Mouse (Mus musculus): Measurements from ENCODE around the gene Gm48552. TPM values are rescaled to one million over a fixed set of nuclear protein-coding genes. Genes with fewer than 3 reads are reported as not detected.

The Gm48552 gene
- total and polyA plus RNA-seq, 3 experiments: 0.89 to 1.2 TPM; not detected in 1

DNA sequence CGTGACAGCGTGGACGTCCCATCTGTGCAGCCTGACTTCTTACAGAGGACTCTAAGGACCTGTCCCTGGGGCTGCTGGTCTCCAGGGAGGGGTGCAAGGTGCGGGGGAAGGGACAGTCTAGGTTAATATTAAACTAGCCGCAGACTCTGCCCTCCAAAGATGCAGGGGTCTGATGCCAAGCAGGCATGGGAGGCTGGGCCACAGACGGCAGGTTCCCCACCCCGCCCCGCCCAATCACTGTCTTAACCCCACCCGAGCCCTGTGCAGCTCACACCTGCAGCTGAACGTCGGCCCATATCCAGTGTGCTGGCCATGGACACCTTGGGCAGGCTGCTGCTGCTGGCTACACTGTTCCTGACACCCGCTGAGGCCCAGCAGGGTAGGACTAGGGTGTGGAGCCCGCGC lies 4.0 kb downstream of the Gm48552 start, which contains the start of gene Smim24:
Gene Smim24 (plus strand): TSS at position 271 of the 405 bp plus-strand sequence.
- DNase-seq (ENCODE audit: low read depth, low spot score): no peak
- no peaks in the 10 kb centered on the region for H3K9me3 ChIP-seq (replicated peaks; ENCODE audit: insufficient read depth, low read length)
- no peaks in the 10 kb centered on the region for H3K27me3 ChIP-seq (ENCODE audit: control insufficient read depth in 1 of 2, insufficient read depth in 2 of 2, low read length in 2 of 2)
- H3K9ac ChIP-seq (ENCODE audit: control insufficient read depth, low read depth, low read length, poor library complexity, severe bottlenecking): peak within 1 kb of the TSS; percentile 91
- peaks cover 6 to 14% of the 10 kb centered on the region in 2 experiments; a peak in 3 of 4 replicates for H3K4me1 ChIP-seq (ENCODE audit: control insufficient read depth in 1 of 2, insufficient read depth in 2 of 2, low read length in 2 of 2)
- TF ChIP-seq JUND (IDR thresholded peaks at IDR 0.05; ENCODE audit: low read depth, low read length) (no peak), ELF1 (IDR thresholded peaks at IDR 0.05; ENCODE audit: low read depth, low read length) (no peak), HCFC1 (IDR thresholded peaks at IDR 0.05; ENCODE audit: low read depth, low read length) (no peak), CTCF (IDR thresholded peaks at IDR 0.05 in 2 of 3, conservative IDR thresholded peaks at IDR 0.05 in 1 of 3; ENCODE audit: control insufficient read depth in 1 of 3, insufficient read depth in 1 of 3, low read depth in 2 of 3, low read length in 3 of 3, poor library complexity in 1 of 3, severe bottlenecking in 1 of 3) (no peak), KAT2A (conservative IDR thresholded peaks at IDR 0.05; ENCODE audit: low read depth, low read length) (no peak), SIN3A (IDR thresholded peaks at IDR 0.05; ENCODE audit: low read length) (no peak), RAD21 (IDR thresholded peaks at IDR 0.05; ENCODE audit: low read depth, low read length) (no peak), TBP (IDR thresholded peaks at IDR 0.05; ENCODE audit: low read depth, low read length) (no peak), SMC3 (IDR thresholded peaks at IDR 0.05; ENCODE audit: low read depth, low read length) (no peak), TAL1 (IDR thresholded peaks at IDR 0.05; ENCODE audit: low read length) (no peak), RCOR1 (IDR thresholded peaks at IDR 0.05; ENCODE audit: low read depth, low read length) (no peak), ZKSCAN1 (IDR thresholded peaks at IDR 0.05; ENCODE audit: low read depth, low read length) (no peak), MEF2A (IDR thresholded peaks at IDR 0.05; ENCODE audit: extremely low read depth, insufficient replicate concordance, low read depth, low read length, poor library complexity, severe bottlenecking) (no peak), MXI1 (IDR thresholded peaks at IDR 0.05; ENCODE audit: low read depth, low read length) (no peak)
- H3K4me3 ChIP-seq (ENCODE audit: control insufficient read depth in 1 of 2, insufficient read depth in 1 of 2, low read depth in 2 of 2, low read length in 2 of 2): peak within 1 kb of the TSS; percentile 85 to 86
- peak within 1 kb of the TSS; percentile 77 for H3K27ac ChIP-seq (ENCODE audit: control insufficient read depth, low read depth, low read length)
- no peaks in the 10 kb centered on the region for H3K36me3 ChIP-seq (ENCODE audit: control insufficient read depth in 1 of 2, insufficient read depth in 2 of 2, low read length in 2 of 2)
- no peaks in the 10 kb centered on the region for H3K79me2 ChIP-seq (ENCODE audit: control insufficient read depth, insufficient read depth, low read length, poor library complexity)

DNA sequence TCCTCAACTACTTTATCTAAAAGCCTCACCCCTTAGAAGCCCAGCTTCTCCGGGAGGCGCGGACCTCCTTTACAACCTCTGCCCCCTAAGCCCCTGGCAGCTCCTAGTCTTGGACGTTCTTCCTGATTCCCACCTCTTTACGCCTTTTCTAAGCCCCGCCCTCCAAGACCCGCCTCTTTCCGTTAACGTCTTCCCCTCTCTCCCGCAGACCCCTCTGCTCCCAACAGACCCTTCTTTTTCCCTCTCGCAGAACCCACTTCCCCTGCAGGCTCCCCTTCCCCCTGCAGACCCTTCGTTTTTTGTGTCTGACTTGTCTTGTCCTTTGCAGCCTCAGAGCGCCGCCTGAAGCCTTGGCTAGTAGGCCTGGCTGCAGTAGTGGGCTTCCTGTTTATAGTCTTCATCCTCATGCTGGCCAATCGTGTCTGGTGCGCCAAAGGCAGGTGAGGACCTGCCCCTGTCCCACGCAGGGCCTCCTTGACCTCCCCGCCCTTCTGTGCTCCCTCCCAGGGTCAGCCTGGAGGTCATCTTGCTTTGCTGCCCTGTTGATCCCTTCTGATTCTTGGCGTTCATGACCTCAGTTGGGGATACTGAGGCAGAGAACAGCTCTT lies 4.8 kb downstream of the Gm48552 start:
- Histone ChIP-seq H3K4me1 (ENCODE audit: control insufficient read depth in 1 of 2, insufficient read depth in 2 of 2, low read length in 2 of 2) (peaks cover 6 to 14% of the 10 kb centered on the region in 2 experiments; a peak in 3 of 4 replicates), H3K9ac (ENCODE audit: control insufficient read depth, low read depth, low read length, poor library complexity, severe bottlenecking) (peak overlapping the region; percentile 91), H3K4me3 (ENCODE audit: control insufficient read depth in 1 of 2, insufficient read depth in 1 of 2, low read depth in 2 of 2, low read length in 2 of 2) (peak overlapping the region; percentile 85 to 86), H3K36me3 (ENCODE audit: control insufficient read depth in 1 of 2, insufficient read depth in 2 of 2, low read length in 2 of 2) (no peaks in the 10 kb centered on the region), H3K27ac (ENCODE audit: control insufficient read depth, low read depth, low read length) (peak overlapping the region; percentile 77), H3K79me2 (ENCODE audit: control insufficient read depth, insufficient read depth, low read length, poor library complexity) (no peaks in the 10 kb centered on the region), H3K9me3 (replicated peaks; ENCODE audit: insufficient read depth, low read length) (no peaks in the 10 kb centered on the region), H3K27me3 (ENCODE audit: control insufficient read depth in 1 of 2, insufficient read depth in 2 of 2, low read length in 2 of 2) (no peaks in the 10 kb centered on the region)
- DNase-seq (ENCODE audit: low read depth, low spot score): peak; percentile 71
- TF ChIP-seq MAZ (IDR thresholded peaks at IDR 0.05; ENCODE audit: low read depth, low read length) (peak; percentile 20; the same call in 1 of the 2 replicates), ZMIZ1 (IDR thresholded peaks at IDR 0.05; ENCODE audit: low read depth, low read length) (no peak), MAX (IDR thresholded peaks at IDR 0.05; ENCODE audit: low read length) (no peak), ELF1 (IDR thresholded peaks at IDR 0.05; ENCODE audit: low read depth, low read length) (peak; percentile 61), TCF12 (IDR thresholded peaks at IDR 0.05; ENCODE audit: low read depth, low read length) (no peak; the same call in 1 of the 2 replicates), MYB (IDR thresholded peaks at IDR 0.05; ENCODE audit: low read depth, low read length) (peak; percentile 85), MEF2A (IDR thresholded peaks at IDR 0.05; ENCODE audit: extremely low read depth, insufficient replicate concordance, low read depth, low read length, poor library complexity, severe bottlenecking) (no peak), JUND (IDR thresholded peaks at IDR 0.05; ENCODE audit: low read depth, low read length) (no peak), KAT2A (conservative IDR thresholded peaks at IDR 0.05; ENCODE audit: low read depth, low read length) (no peak), EP300 (IDR thresholded peaks at IDR 0.05; ENCODE audit: low read depth in 1 of 2, low read length in 2 of 2) (no peak), TBP (IDR thresholded peaks at IDR 0.05; ENCODE audit: low read depth, low read length) (0 out of 2 replicates have a peak, but pooled peaks have one; percentile 26), USF1 (IDR thresholded peaks at IDR 0.05; ENCODE audit: low read depth, low read length) (no peak), POLR2A (IDR thresholded peaks at IDR 0.05; ENCODE audit: control insufficient read depth in 1 of 2, insufficient read depth in 1 of 2, low read depth in 1 of 2, low read length in 2 of 2, poor library complexity in 1 of 2) (peak in 1 of 2 experiments; percentile 55; a peak in 1 of 4 replicates), GATA1 (IDR thresholded peaks at IDR 0.05; ENCODE audit: low read depth, low read length) (no peak), ZC3H11A (IDR thresholded peaks at IDR 0.05; ENCODE audit: low read depth, low read length) (no peak), HCFC1 (IDR thresholded peaks at IDR 0.05; ENCODE audit: low read depth, low read length) (peak; percentile 58; the same call in 1 of the 2 replicates), E2F4 (IDR thresholded peaks at IDR 0.05; ENCODE audit: borderline replicate concordance, low read depth, low read length) (no peak), GABPA (IDR thresholded peaks at IDR 0.05; ENCODE audit: low read depth, low read length) (no peak), ETS1 (IDR thresholded peaks at IDR 0.05; ENCODE audit: low read depth, low read length) (no peak), MYC (IDR thresholded peaks at IDR 0.05; ENCODE audit: low read depth, low read length) (no peak), RAD21 (IDR thresholded peaks at IDR 0.05; ENCODE audit: low read depth, low read length) (no peak), POLR2AphosphoS5 (IDR thresholded peaks at IDR 0.05; ENCODE audit: borderline replicate concordance, low read depth, low read length) (no peak), RCOR1 (IDR thresholded peaks at IDR 0.05; ENCODE audit: low read depth, low read length) (no peak)
